Mouse (Mus musculus): ENCODE results near the gene 3110070M22Rik. TPM values are rescaled to one million over a fixed set of nuclear protein-coding genes. Genes with fewer than 3 reads are reported as not detected.

3110070M22Rik gene
- total and polyA plus RNA-seq, 2 experiments from 2014 or later = 2.7 to 7.9 TPM

GRCm38 (mm10) chr13:119461900-119462595, 26.1 kb downstream of the 3110070M22Rik start:
- peak overlapping the region; percentile 89 for H3K27ac ChIP-seq (ENCODE audit: low read depth, low read length)
- peak overlapping the region; percentile 90 for H3K4me3 ChIP-seq (ENCODE audit: low read depth, low read length)
- DNase-seq = no peak
- 2% methylated on average over 10 of the region's 10 CpGs for WGBS
- ATAC-seq = peak; percentile 75
- TF ChIP-seq CTCF (IDR thresholded peaks at IDR 0.05; ENCODE audit: low read depth) = no peak
- peaks cover 16% of the 10 kb centered on the region for H3K36me3 ChIP-seq (ENCODE audit: insufficient read depth)
- peaks cover 12% of the 10 kb centered on the region for H3K4me1 ChIP-seq (ENCODE audit: insufficient read depth)
- H3K4me2 ChIP-seq (ENCODE audit: low read depth) = peak overlapping the region; percentile 70
- H3K27me3 ChIP-seq (ENCODE audit: insufficient read depth, low read length) = no peaks in the 10 kb centered on the region
- peak overlapping the region; percentile 64 for H3K9ac ChIP-seq
- no peaks in the 10 kb centered on the region for H3K9me3 ChIP-seq (ENCODE audit: low read length)

GRCm38 (mm10) chr13:119456342-119456741, 31.8 kb downstream of the 3110070M22Rik start:
- Histone ChIP-seq H3K9ac (no peak overlapping the region), H3K27ac (ENCODE audit: low read depth, low read length) (no peak overlapping the region), H3K4me2 (ENCODE audit: low read depth) (no peak overlapping the region), H3K27me3 (ENCODE audit: insufficient read depth, low read length) (no peaks in the 10 kb centered on the region), H3K9me3 (ENCODE audit: low read length) (no peaks in the 10 kb centered on the region), H3K36me3 (ENCODE audit: insufficient read depth) (peaks cover 34% of the 10 kb centered on the region), H3K4me3 (ENCODE audit: low read depth, low read length) (no peak overlapping the region), H3K4me1 (ENCODE audit: insufficient read depth) (no peaks in the 10 kb centered on the region)
- DNase-seq (no peak), ATAC-seq (no peak)
- 94% methylated on average over 7 of the region's 7 CpGs for WGBS
- no peak for TF ChIP-seq CTCF (IDR thresholded peaks at IDR 0.05; ENCODE audit: low read depth)

DNA sequence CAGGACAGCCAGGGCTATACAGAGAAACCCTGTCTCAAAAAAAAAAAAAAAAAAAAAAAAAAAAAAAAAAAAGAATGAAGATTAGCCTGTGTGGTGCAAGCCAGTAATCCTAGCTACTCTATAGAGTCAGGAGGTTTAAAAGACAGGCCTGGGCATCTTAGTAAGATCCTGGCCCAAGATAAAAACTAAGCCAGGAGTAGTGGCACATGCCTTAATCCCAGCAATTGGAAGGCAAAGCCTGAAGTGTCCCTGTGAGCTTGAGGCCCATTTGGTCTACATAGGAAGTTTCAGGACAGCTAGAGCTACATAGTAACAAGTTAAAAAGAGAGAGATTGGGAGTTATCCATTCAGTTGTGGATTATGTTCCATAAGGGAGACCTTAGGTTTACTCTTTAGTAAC, 33.1 kb downstream of the 3110070M22Rik start:
- TF ChIP-seq CTCF (IDR thresholded peaks at IDR 0.05; ENCODE audit: low read depth) = no peak
- DNase-seq = no peak
- H3K36me3 ChIP-seq (ENCODE audit: insufficient read depth) = peaks cover 45% of the 10 kb centered on the region
- no peaks in the 10 kb centered on the region for H3K9me3 ChIP-seq (ENCODE audit: low read length)
- H3K9ac ChIP-seq = no peak overlapping the region
- no peaks in the 10 kb centered on the region for H3K27me3 ChIP-seq (ENCODE audit: insufficient read depth, low read length)
- no peak overlapping the region for H3K4me2 ChIP-seq (ENCODE audit: low read depth)
- H3K27ac ChIP-seq (ENCODE audit: low read depth, low read length) = no peak overlapping the region
- no peaks in the 10 kb centered on the region for H3K4me1 ChIP-seq (ENCODE audit: insufficient read depth)
- ATAC-seq = no peak
- H3K4me3 ChIP-seq (ENCODE audit: low read depth, low read length) = no peak overlapping the region

- Histone ChIP-seq H3K27ac (ENCODE audit: low read depth, low read length) (no peak overlapping the region), H3K27me3 (ENCODE audit: insufficient read depth, low read length) (no peaks in the 10 kb centered on the region), H3K36me3 (ENCODE audit: insufficient read depth) (peaks cover 40% of the 10 kb centered on the region), H3K4me3 (ENCODE audit: low read depth, low read length) (no peak overlapping the region), H3K4me2 (ENCODE audit: low read depth) (no peak overlapping the region), H3K9me3 (ENCODE audit: low read length) (no peaks in the 10 kb centered on the region), H3K4me1 (ENCODE audit: insufficient read depth) (no peaks in the 10 kb centered on the region), H3K9ac (no peak overlapping the region)
- TF ChIP-seq CTCF (IDR thresholded peaks at IDR 0.05; ENCODE audit: low read depth) = no peak
- WGBS = 92% methylated on average over 4 of the region's 4 CpGs
- ATAC-seq (no peak), DNase-seq (no peak)
Measured at GRCm38 (mm10) chr13:119453563-119453962, 34.6 kb downstream of the 3110070M22Rik start.

- WGBS = 93% methylated on average over 1 of the region's 1 CpGs
- Histone ChIP-seq H3K9ac (no peak overlapping the region), H3K4me3 (ENCODE audit: low read depth, low read length) (no peak overlapping the region), H3K27me3 (ENCODE audit: insufficient read depth, low read length) (no peaks in the 10 kb centered on the region), H3K4me2 (ENCODE audit: low read depth) (no peak overlapping the region), H3K9me3 (ENCODE audit: low read length) (no peaks in the 10 kb centered on the region), H3K4me1 (ENCODE audit: insufficient read depth) (no peaks in the 10 kb centered on the region), H3K27ac (ENCODE audit: low read depth, low read length) (no peak overlapping the region), H3K36me3 (ENCODE audit: insufficient read depth) (peaks cover 47% of the 10 kb centered on the region)
- ATAC-seq (no peak), DNase-seq (no peak)
- no peak for TF ChIP-seq CTCF (IDR thresholded peaks at IDR 0.05; ENCODE audit: low read depth)
Measured at GRCm38 (mm10) chr13:119442244-119442643, 45.9 kb downstream of the 3110070M22Rik start.

Other genes with a start within 250 kb of the 3110070M22Rik start
- 142 and 145 TPM in 2 replicates for gene Paip1, start 59.8 kb downstream of the 3110070M22Rik start, total RNA-seq (2014; rRNA removed)
- 149 and 157 TPM in 2 replicates for gene Paip1, start 59.8 kb downstream of the 3110070M22Rik start, polyA plus RNA-seq (2015; fragmentation: Nextera tagmentation; extraction: Ambion mirVana)
- gene 4833420G17Rik, start 25.6 kb downstream of the 3110070M22Rik start, total RNA-seq (2014; rRNA removed) = 78.5 and 89.9 TPM in 2 replicates
- 58.0 and 63.6 TPM in 2 replicates for gene 4833420G17Rik, start 25.6 kb downstream of the 3110070M22Rik start, polyA plus RNA-seq (2015; fragmentation: Nextera tagmentation; extraction: Ambion mirVana)
- gene Tmem267, start 344 bp downstream of the 3110070M22Rik start, total RNA-seq (2014; rRNA removed) = 29.8 and 35.5 TPM in 2 replicates
- 2.5 and 5.3 TPM in 2 replicates for gene Tmem267, start 344 bp downstream of the 3110070M22Rik start, polyA plus RNA-seq (2015; fragmentation: Nextera tagmentation; extraction: Ambion mirVana)
- 3.3 and 4.5 TPM in 2 replicates for gene Ccl28, start 135.4 kb upstream of the 3110070M22Rik start, total RNA-seq (2014; rRNA removed)
- gene Ccl28, start 135.4 kb upstream of the 3110070M22Rik start, polyA plus RNA-seq (2015; fragmentation: Nextera tagmentation; extraction: Ambion mirVana) = 0.09 and 0.22 TPM in 2 replicates
- gene Hmgcs1, start 202.0 kb upstream of the 3110070M22Rik start, total RNA-seq (2014; rRNA removed) = 392 and 404 TPM in 2 replicates
- 334 and 452 TPM in 2 replicates for gene Hmgcs1, start 202.0 kb upstream of the 3110070M22Rik start, polyA plus RNA-seq (2015; fragmentation: Nextera tagmentation; extraction: Ambion mirVana)

All from forebrain, postnatal 0 days (tissue).